In genomic region chr14:121713830-121714197, GRCm38 (mm10) we compare ENCODE assay signal across 15 mouse cellular contexts.
DNase-seq lines count a peak whose midpoint lies in the region; ATAC-seq and TF ChIP-seq lines count a peak whose summit lies in the region.
"Had no signal": no experiment of that assay in that cellular context is flagged by ENCODE, and none has a peak within 500 bp of the region (broad histone marks: within the 10 kb centered on the region; RNA-seq: fewer than 3 reads in every experiment).

No protein-coding gene starts in this region.

- DNase-seq in heart, postnatal 10 days, result no peak
- no peak for DNase-seq in lung, postnatal 0 days (ENCODE audit: low spot score)
- no peak for DNase-seq in lung, postnatal 14 days
- DNase-seq in limb, embryonic 10.5 days (ENCODE audit: low spot score), result no peak
- DNase-seq in right cerebral cortex, postnatal 14 days, result no peak
- no peak for DNase-seq in yolk sac, embryonic 10.5 days (ENCODE audit: low spot score)
- no peak for DNase-seq in adrenal gland, postnatal 36 days
- DNase-seq: gastrocnemius, postnatal 36 days; kidney, postnatal 25 days; liver, embryonic 13.5 days; thymus, adult 2 months had no signal

- no peak for ATAC-seq in heart, embryonic 13.5 days (ENCODE audit: extremely low read depth, insufficient number of reproducible peaks, low FRiP score, low TSS enrichment)
- ATAC-seq in lung, postnatal 0 days, result peak; percentile 23
- ATAC-seq: activated CD4-positive, CD25-positive, alpha-beta regulatory T cell, adult 4 months had no signal

- WGBS in heart, embryonic 13.5 days, result 41% methylated on average over 4 of the region's 4 CpGs
- 61% methylated on average over 4 of the region's 4 CpGs for WGBS in lung, postnatal 0 days
- 55% methylated on average over 4 of the region's 4 CpGs for WGBS in limb, embryonic 10.5 days

- peak overlapping the region; percentile 33; the same call in 1 of the 2 replicates for H3K9ac ChIP-seq in heart, embryonic 13.5 days
- no peak overlapping the region for H3K9ac ChIP-seq in lung, postnatal 0 days (replicated peaks; ENCODE audit: low read depth)
- H3K9ac ChIP-seq: liver, embryonic 13.5 days; neural tube, embryonic 12.5 days had no signal

- peak overlapping the region; percentile 33; the same call in 1 of the 2 replicates for H3K4me2 ChIP-seq in heart, embryonic 13.5 days
- H3K4me2 ChIP-seq in lung, postnatal 0 days (replicated peaks; ENCODE audit: low read depth, low read length), result no peak overlapping the region; the same call in 1 of the 2 replicates
- H3K4me2 ChIP-seq: liver, embryonic 13.5 days; neural tube, embryonic 12.5 days had no signal

- no peak for TF ChIP-seq CTCF in lung, postnatal 0 days (IDR thresholded peaks at IDR 0.05)

- H3K4me1 ChIP-seq in heart, embryonic 13.5 days, result peaks cover 35% of the 10 kb centered on the region
- peaks cover 2% of the 10 kb centered on the region; the same call in 1 of the 2 replicates for H3K4me1 ChIP-seq in lung, postnatal 0 days (ENCODE audit: insufficient read depth, low read depth, low read length)
- H3K4me1 ChIP-seq in limb, embryonic 10.5 days, result peaks cover 34% of the 10 kb centered on the region

- intact Hi-C loops in heart, postnatal 10 days (cut with DNase I), result no loop called here

- no peaks in the 10 kb centered on the region; the same call in 1 of the 2 replicates for H3K27me3 ChIP-seq in heart, embryonic 13.5 days (replicated peaks)
- H3K27me3 ChIP-seq in lung, postnatal 0 days (replicated peaks; ENCODE audit: insufficient read depth, low read length), result no peaks in the 10 kb centered on the region
- H3K27me3 ChIP-seq in limb, embryonic 10.5 days (ENCODE audit: low read depth, poor library complexity, severe bottlenecking), result no peaks in the 10 kb centered on the region
- H3K27me3 ChIP-seq: liver, embryonic 13.5 days; neural tube, embryonic 12.5 days had no signal

- H3K9me3 ChIP-seq in heart, embryonic 13.5 days, result no peaks in the 10 kb centered on the region
- no peaks in the 10 kb centered on the region for H3K9me3 ChIP-seq in lung, postnatal 0 days (ENCODE audit: low read length)
- no peaks in the 10 kb centered on the region for H3K9me3 ChIP-seq in limb, embryonic 10.5 days (replicated peaks)
- H3K9me3 ChIP-seq: liver, embryonic 13.5 days; neural tube, embryonic 12.5 days had no signal

- H3K27ac ChIP-seq in heart, embryonic 13.5 days (replicated peaks), result peak overlapping the region; percentile 32; the same call in 1 of the 2 replicates
- H3K27ac ChIP-seq in lung, postnatal 0 days (ENCODE audit: low read length), result no peak overlapping the region
- H3K27ac ChIP-seq in limb, embryonic 10.5 days, result peak overlapping the region; percentile 56
- H3K27ac ChIP-seq: left cerebral cortex, adult 2 months; liver, embryonic 13.5 days; neural tube, embryonic 12.5 days had no signal

- no peak for TF ChIP-seq EP300 in lung, postnatal 0 days (IDR thresholded peaks at IDR 0.05)

- H3K4me3 ChIP-seq in heart, embryonic 13.5 days, result no peak overlapping the region
- no peak overlapping the region for H3K4me3 ChIP-seq in lung, postnatal 0 days (ENCODE audit: low read depth, low read length)
- H3K4me3 ChIP-seq in limb, embryonic 10.5 days, result no peak overlapping the region
- H3K4me3 ChIP-seq: left cerebral cortex, adult 2 months; liver, embryonic 13.5 days; neural tube, embryonic 12.5 days had no signal

- no peaks in the 10 kb centered on the region for H3K36me3 ChIP-seq in heart, embryonic 13.5 days
- H3K36me3 ChIP-seq in lung, postnatal 0 days (ENCODE audit: insufficient read depth, low read length), result no peaks in the 10 kb centered on the region
- H3K36me3 ChIP-seq in limb, embryonic 10.5 days, result no peaks in the 10 kb centered on the region
- H3K36me3 ChIP-seq: liver, embryonic 13.5 days; neural tube, embryonic 12.5 days had no signal
